Mouse (Mus musculus) ZHBTc4 (cell line): Measurements from ENCODE around the gene Mst1r.

Experiments
- DNase-seq: peaks from one replicate; pipeline ENCODE4 v3.0.0-alpha.2; 2011; ENCODE audit warnings: low read depth, low spot score

Gene Mst1r

GRCm38 (mm10) chr9:107914764-107915420 is 8.2 kb downstream of the Mst1r start:
- DNase-seq, result no peak

GRCm38 (mm10) chr9:107917895-107918608 is 11.4 kb downstream of the Mst1r start:
- peak; percentile 57 for DNase-seq

GRCm38 (mm10) chr9:107918884-107919283 is 12.2 kb downstream of the Mst1r start:
- DNase-seq, result no peak

- DNase-seq, result no peak
These were observed 12.8 kb downstream of the Mst1r start for GRCm38 (mm10) chr9:107919441-107919840.

GRCm38 (mm10) chr9:107923021-107923420 is 16.3 kb downstream of the Mst1r start:
- peak; percentile 77 for DNase-seq

- DNase-seq, result no peak
These were observed 17.3 kb downstream of the Mst1r start for GRCm38 (mm10) chr9:107923956-107924355.

GRCm38 (mm10) chr9:107925251-107925650 is 18.6 kb downstream of the Mst1r start:
- no peak for DNase-seq

- DNase-seq, result no peak
These were observed 20.3 kb downstream of the Mst1r start for GRCm38 (mm10) chr9:107926920-107927420.

GRCm38 (mm10) chr9:107927749-107928148 is 21.1 kb downstream of the Mst1r start:
- DNase-seq, result no peak

GRCm38 (mm10) chr9:107928169-107928568 is 21.5 kb downstream of the Mst1r start, which contains the start of gene Actl11:
Actl11 (plus strand) TSS chr9:107928469.
- no peak for DNase-seq

GRCm38 (mm10) chr9:107932221-107932620 is 25.5 kb downstream of the Mst1r start:
- no peak for DNase-seq

- no peak for DNase-seq
These were observed 27.5 kb downstream of the Mst1r start for GRCm38 (mm10) chr9:107934146-107934545.

GRCm38 (mm10) chr9:107935374-107935773 is 28.7 kb downstream of the Mst1r start, which contains the start of gene Camkv:
Camkv (plus strand) TSS chr9:107935674.
- DNase-seq, result no peak

- DNase-seq, result peak; percentile 81
These were observed 29.1 kb downstream of the Mst1r start for GRCm38 (mm10) chr9:107935790-107936214.

- DNase-seq, result no peak
These were observed 29.6 kb downstream of the Mst1r start for GRCm38 (mm10) chr9:107936215-107936822.

- DNase-seq, result no peak
These were observed 30.2 kb downstream of the Mst1r start for GRCm38 (mm10) chr9:107936831-107937230.

- DNase-seq, result no peak
These were observed 40.8 kb downstream of the Mst1r start for GRCm38 (mm10) chr9:107947241-107948194.

- DNase-seq, result no peak
These were observed 42.7 kb downstream of the Mst1r start for GRCm38 (mm10) chr9:107949184-107949921.

- no peak for DNase-seq
These were observed 43.2 kb downstream of the Mst1r start, which contains the start of gene Traip for GRCm38 (mm10) chr9:107949922-107950235. Traip (plus strand) TSS chr9:107950136.
